Comparison of ENCODE assay signal across 9 mouse cellular contexts in genomic region chr4:133009131-133009530, GRCm38 (mm10). TPM values are rescaled to one million over a fixed set of nuclear protein-coding genes. Genes with fewer than 3 reads are reported as not detected.
A peak's percentile ranks its signal among the peaks of the same experiment; 100 is the strongest.
DNase-seq lines count a peak whose midpoint lies in the region; ATAC-seq and TF ChIP-seq lines count a peak whose summit lies in the region.
"Had no signal": no experiment of that assay in that cellular context is flagged by ENCODE, and none has a peak within 500 bp of the region (broad histone marks: within the 10 kb centered on the region; RNA-seq: fewer than 3 reads in every experiment).

No protein-coding gene starts in this region.

- no peak overlapping the region for H3K4me3 ChIP-seq in left cerebral cortex, adult 2 months
- no peak overlapping the region for H3K4me3 ChIP-seq in lung, embryonic 14.5 days (ENCODE audit: low read depth, low read length)
- H3K4me3 ChIP-seq: midbrain, embryonic 12.5 days had no signal

- peak; percentile 77 for TF ChIP-seq CTCF in left cerebral cortex, adult 2 months (IDR thresholded peaks at IDR 0.05)
- peak; percentile 88 for TF ChIP-seq CTCF in lung, embryonic 14.5 days (IDR thresholded peaks at IDR 0.05; ENCODE audit: low read depth)

- no peaks in the 10 kb centered on the region for H3K9me3 ChIP-seq in lung, embryonic 14.5 days (ENCODE audit: low read depth, low read length)
- H3K9me3 ChIP-seq: midbrain, embryonic 12.5 days had no signal

- H3K9ac ChIP-seq in lung, embryonic 14.5 days: no peak overlapping the region
- H3K9ac ChIP-seq: midbrain, embryonic 12.5 days had no signal

- no peak overlapping the region for H3K27ac ChIP-seq in left cerebral cortex, adult 2 months
- no peak overlapping the region for H3K27ac ChIP-seq in lung, embryonic 14.5 days (ENCODE audit: low read depth)
- H3K27ac ChIP-seq: midbrain, embryonic 12.5 days had no signal

- H3K4me2 ChIP-seq in lung, embryonic 14.5 days: no peak overlapping the region
- H3K4me2 ChIP-seq: midbrain, embryonic 12.5 days had no signal

- H3K27me3 ChIP-seq in lung, embryonic 14.5 days (ENCODE audit: insufficient read depth, low read length): peaks cover 12% of the 10 kb centered on the region

- H3K36me3 ChIP-seq in lung, embryonic 14.5 days (ENCODE audit: insufficient read depth): no peaks in the 10 kb centered on the region
- H3K36me3 ChIP-seq: midbrain, embryonic 12.5 days had no signal

- intact Hi-C loops in left cerebral cortex, adult 2 months (cut with DNase I): loop anchor here (2.0 to 10.0 kb wide), 2 partner anchors 290 to 446 kb away; no protein-coding TSS in a partner anchor

- peak; percentile 70 to 78 for DNase-seq in cerebellum, adult 18-20 months
- DNase-seq in cerebellum, adult 11 months: no peak
- peak; percentile 37 to 74 for DNase-seq in left cerebral cortex, adult 2 months (ENCODE audit: extremely low spot score in 1 of 2, low spot score in 2 of 2)
- no peak for DNase-seq in left cerebral cortex, adult 9 months (ENCODE audit: low spot score in 2 of 2)
- peak; percentile 60 for DNase-seq in NIH3T3 (ENCODE audit: low read depth)
- peak; percentile 68 for DNase-seq in embryo, embryonic 11 days
- peak; percentile 84 for DNase-seq in lung, embryonic 14.5 days
- DNase-seq in thymus, postnatal 14 days: peak; percentile 80

- no peak for ATAC-seq in lung, embryonic 14.5 days (ENCODE audit: insufficient read depth)

- under 1% methylated on average over 4 of the region's 4 CpGs for WGBS in lung, embryonic 14.5 days

- H3K4me1 ChIP-seq in lung, embryonic 14.5 days (ENCODE audit: insufficient read depth): peaks cover 9% of the 10 kb centered on the region; the same call in 1 of the 2 replicates

RNA-seq across cellular contexts. Expression of gene Ahdc1, which starts 1.9 kb away (rescaled TPM):
- 100 to 1,000 TPM; 108 to 132 TPM for total RNA-seq in left cerebral cortex, adult 2 months (2021)
- polyA plus RNA-seq in lung, embryonic 14.5 days (2014; fragmentation: Nextera tagmentation; extraction: Ambion mirVana): 10.2 and 10.5 TPM in 2 replicates

RNA-seq across cellular contexts. Expression of gene Fgr, which starts 35.2 kb away (rescaled TPM):
- total RNA-seq in left cerebral cortex, adult 2 months (2021): under 1 TPM; 0.23 TPM
- 0.46 and 0.66 TPM in 2 replicates for polyA plus RNA-seq in lung, embryonic 14.5 days (2014; fragmentation: Nextera tagmentation; extraction: Ambion mirVana)

Comparison
In these comparisons a context has a peak if more than half of its experiments do, and no peak if none do; other contexts are left out.
1. DNase-seq: peak in cerebellum, adult 18-20 months (2 of 2), left cerebral cortex, adult 2 months (2 of 2), NIH3T3 (single experiment), embryo, embryonic 11 days (single experiment), lung, embryonic 14.5 days (single experiment) and thymus, postnatal 14 days (single experiment); none in cerebellum, adult 11 months (single experiment) and left cerebral cortex, adult 9 months (0 of 2).